Mouse (Mus musculus) left cerebral cortex, postnatal 14 days (tissue): Measurements from ENCODE around the gene Olfr51. TPM values are rescaled to one million over a fixed set of nuclear protein-coding genes. Genes with fewer than 3 reads are reported as not detected.

Experiments used
- total RNA-seq, 2 experiments: library from RNA; stranded (reverse); gene quantifications; 2 replicates each; pipeline ENCODE4 v1.2.3; 2021

Olfr51 gene
- total RNA-seq, 2 experiments from 2014 or later: not detected

Other genes starting within 250 kb of the Olfr51 start
- 10 to 100 TPM; 50.3 to 55.3 TPM for gene Zfp354c, start 175.9 kb upstream of the Olfr51 start, total RNA-seq
- gene Zfp879, start 162.0 kb upstream of the Olfr51 start, total RNA-seq: 1 to 10 TPM; 3.2 to 3.5 TPM
- not detected for gene Grm6, start 152.9 kb upstream of the Olfr51 start, total RNA-seq
- 1 to 10 TPM; 5.9 to 6.7 TPM for gene Zfp454, start 115.9 kb upstream of the Olfr51 start, total RNA-seq
- gene Zfp2, start 87.4 kb upstream of the Olfr51 start, total RNA-seq: 10 to 100 TPM; 20.2 to 20.7 TPM
- 1 to 10 TPM; 3.8 to 4.0 TPM for gene Zfp354b, start 72.0 kb upstream of the Olfr51 start, total RNA-seq
- gene 4933414I15Rik, start 59.8 kb upstream of the Olfr51 start, total RNA-seq: not detected
- gene Prop1, start 49.8 kb upstream of the Olfr51 start, total RNA-seq: not detected
- gene Olfr1378, start 37.1 kb upstream of the Olfr51 start, total RNA-seq: not detected
- not detected for gene Olfr1377, start 21.6 kb upstream of the Olfr51 start, total RNA-seq
- gene Olfr54, start 10.6 kb downstream of the Olfr51 start, total RNA-seq: not detected
- gene Olfr1375, start 44.5 kb downstream of the Olfr51 start, total RNA-seq: not detected
- gene Zfp354a, start 55.7 kb downstream of the Olfr51 start, total RNA-seq: 10 to 100 TPM in 1 of 2 experiments, 1 to 10 TPM in 1; 7.9 to 10.6 TPM
- gene Gm12569, start 216.9 kb downstream of the Olfr51 start, total RNA-seq: not detected